Mouse (Mus musculus): ENCODE measurements around the gene Tnfrsf12a. TPM values are rescaled to one million over a fixed set of nuclear protein-coding genes. Genes with fewer than 3 reads are reported as not detected.

Tnfrsf12a gene
- polyA plus RNA-seq, 1 experiment from 2014 or later: 50.9 TPM

DNA sequence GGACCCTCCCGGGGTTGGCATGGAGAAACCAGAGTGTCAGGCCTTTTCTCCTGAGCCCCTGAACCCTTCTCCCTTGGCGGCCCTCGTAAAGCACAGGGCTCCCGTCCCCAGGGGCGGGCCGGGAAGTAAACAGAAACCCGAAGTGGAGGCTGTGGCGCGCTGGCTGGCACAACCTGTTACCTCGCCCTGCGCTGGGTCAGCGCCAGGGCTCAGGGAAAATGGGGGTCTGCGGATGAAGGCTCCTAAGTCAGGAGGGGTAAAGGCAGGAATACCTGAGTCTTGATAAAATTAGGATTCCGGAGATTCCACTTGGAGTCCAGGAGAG, 16.4 kb downstream of the Tnfrsf12a start:
- no peaks in the 10 kb centered on the region for H3K9me3 ChIP-seq (ENCODE audit: control insufficient read depth)
- peak overlapping the region; percentile 45 for H3K9ac ChIP-seq (ENCODE audit: low read depth, low read length)
- ATAC-seq: peak; percentile 49
- H3K4me2 ChIP-seq (replicated peaks; ENCODE audit: low read depth): peak overlapping the region; percentile 80
- peak overlapping the region; percentile 55 for H3K4me3 ChIP-seq (ENCODE audit: low read depth, low read length)
- peaks cover 7% of the 10 kb centered on the region; the same call in 1 of the 2 replicates for H3K36me3 ChIP-seq (ENCODE audit: control insufficient read depth, insufficient read depth)
- no peak overlapping the region for H3K27ac ChIP-seq (ENCODE audit: low read depth, low read length)
- 4% methylated on average over 14 of the region's 14 CpGs for WGBS
- no peak for TF ChIP-seq CTCF (IDR thresholded peaks at IDR 0.05; ENCODE audit: low read depth)
- H3K27me3 ChIP-seq (replicated peaks; ENCODE audit: control insufficient read depth, insufficient read depth, low read length): peaks cover 4% of the 10 kb centered on the region; the same call in 1 of the 2 replicates
- H3K4me1 ChIP-seq (replicated peaks; ENCODE audit: control insufficient read depth, insufficient read depth, low read length): no peaks in the 10 kb centered on the region

- peak; percentile 94 for TF ChIP-seq CTCF (IDR thresholded peaks at IDR 0.05; ENCODE audit: low read depth)
- Histone ChIP-seq H3K27ac (ENCODE audit: low read depth, low read length) (no peak within 1 kb of the TSS), H3K9ac (ENCODE audit: low read depth, low read length) (peak within 1 kb of the TSS; percentile 45), H3K4me3 (ENCODE audit: low read depth, low read length) (peak within 1 kb of the TSS; percentile 55), H3K27me3 (replicated peaks; ENCODE audit: control insufficient read depth, insufficient read depth, low read length) (peaks cover 4% of the 10 kb centered on the region; the same call in 1 of the 2 replicates), H3K36me3 (ENCODE audit: control insufficient read depth, insufficient read depth) (peaks cover 1% of the 10 kb centered on the region; the same call in 1 of the 2 replicates), H3K9me3 (ENCODE audit: control insufficient read depth) (no peaks in the 10 kb centered on the region), H3K4me1 (replicated peaks; ENCODE audit: control insufficient read depth, insufficient read depth, low read length) (no peaks in the 10 kb centered on the region), H3K4me2 (replicated peaks; ENCODE audit: low read depth) (peak within 1 kb of the TSS; percentile 80)
- peak; percentile 70 for ATAC-seq
- 3% methylated on average over 27 of the region's 27 CpGs for WGBS
Measured at GRCm38 (mm10) chr17:23660117-23660875, 17.0 kb downstream of the Tnfrsf12a start, which contains the start of gene Bicdl2. Gene Bicdl2 (plus strand): TSS chr17:23660506.

GRCm38 (mm10) chr17:23658450-23658849, 18.8 kb downstream of the Tnfrsf12a start:
- no peaks in the 10 kb centered on the region for H3K4me1 ChIP-seq (replicated peaks; ENCODE audit: control insufficient read depth, insufficient read depth, low read length)
- no peak overlapping the region for H3K9ac ChIP-seq (ENCODE audit: low read depth, low read length)
- H3K9me3 ChIP-seq (ENCODE audit: control insufficient read depth): no peaks in the 10 kb centered on the region
- no peak overlapping the region for H3K4me3 ChIP-seq (ENCODE audit: low read depth, low read length)
- peaks cover 4% of the 10 kb centered on the region; the same call in 1 of the 2 replicates for H3K27me3 ChIP-seq (replicated peaks; ENCODE audit: control insufficient read depth, insufficient read depth, low read length)
- no peak overlapping the region for H3K4me2 ChIP-seq (replicated peaks; ENCODE audit: low read depth)
- no peak for TF ChIP-seq CTCF (IDR thresholded peaks at IDR 0.05; ENCODE audit: low read depth)
- no peak for ATAC-seq
- no peak overlapping the region for H3K27ac ChIP-seq (ENCODE audit: low read depth, low read length)
- no peaks in the 10 kb centered on the region for H3K36me3 ChIP-seq (ENCODE audit: control insufficient read depth, insufficient read depth)
- WGBS: 91% methylated on average over 3 of the region's 3 CpGs

GRCm38 (mm10) chr17:23654410-23654809, 22.9 kb downstream of the Tnfrsf12a start:
- Histone ChIP-seq H3K4me1 (replicated peaks; ENCODE audit: control insufficient read depth, insufficient read depth, low read length) (no peaks in the 10 kb centered on the region), H3K27me3 (replicated peaks; ENCODE audit: control insufficient read depth, insufficient read depth, low read length) (no peaks in the 10 kb centered on the region), H3K27ac (ENCODE audit: low read depth, low read length) (no peak overlapping the region), H3K4me2 (replicated peaks; ENCODE audit: low read depth) (no peak overlapping the region), H3K9me3 (ENCODE audit: control insufficient read depth) (no peaks in the 10 kb centered on the region), H3K4me3 (ENCODE audit: low read depth, low read length) (no peak overlapping the region), H3K9ac (ENCODE audit: low read depth, low read length) (no peak overlapping the region), H3K36me3 (ENCODE audit: control insufficient read depth, insufficient read depth) (no peaks in the 10 kb centered on the region)
- TF ChIP-seq CTCF (IDR thresholded peaks at IDR 0.05; ENCODE audit: low read depth): no peak
- ATAC-seq: no peak
- 64% methylated on average over 2 of the region's 2 CpGs for WGBS

GRCm38 (mm10) chr17:23654001-23654400, 23.3 kb downstream of the Tnfrsf12a start:
- no peaks in the 10 kb centered on the region for H3K36me3 ChIP-seq (ENCODE audit: control insufficient read depth, insufficient read depth)
- no peaks in the 10 kb centered on the region for H3K27me3 ChIP-seq (replicated peaks; ENCODE audit: control insufficient read depth, insufficient read depth, low read length)
- H3K27ac ChIP-seq (ENCODE audit: low read depth, low read length): no peak overlapping the region
- H3K4me3 ChIP-seq (ENCODE audit: low read depth, low read length): no peak overlapping the region
- TF ChIP-seq CTCF (IDR thresholded peaks at IDR 0.05; ENCODE audit: low read depth): no peak
- no peaks in the 10 kb centered on the region for H3K4me1 ChIP-seq (replicated peaks; ENCODE audit: control insufficient read depth, insufficient read depth, low read length)
- 38% methylated on average over 6 of the region's 6 CpGs for WGBS
- H3K9ac ChIP-seq (ENCODE audit: low read depth, low read length): no peak overlapping the region
- H3K9me3 ChIP-seq (ENCODE audit: control insufficient read depth): no peaks in the 10 kb centered on the region
- no peak for ATAC-seq
- no peak overlapping the region for H3K4me2 ChIP-seq (replicated peaks; ENCODE audit: low read depth)

- no peak for ATAC-seq
Measured at GRCm38 (mm10) chr17:23653324-23653723, 23.9 kb downstream of the Tnfrsf12a start.

More at GRCm38 (mm10) chr17:23653324-23653723, 23.9 kb downstream of the Tnfrsf12a start:
- H3K36me3 ChIP-seq (ENCODE audit: control insufficient read depth, insufficient read depth): no peaks in the 10 kb centered on the region
- TF ChIP-seq CTCF (IDR thresholded peaks at IDR 0.05; ENCODE audit: low read depth): 0 out of 2 replicates have a peak, but pooled peaks have one; percentile 13
- H3K4me1 ChIP-seq (replicated peaks; ENCODE audit: control insufficient read depth, insufficient read depth, low read length): no peaks in the 10 kb centered on the region
- H3K9ac ChIP-seq (ENCODE audit: low read depth, low read length): no peak overlapping the region
- H3K27ac ChIP-seq (ENCODE audit: low read depth, low read length): no peak overlapping the region
- H3K9me3 ChIP-seq (ENCODE audit: control insufficient read depth): no peaks in the 10 kb centered on the region
- H3K27me3 ChIP-seq (replicated peaks; ENCODE audit: control insufficient read depth, insufficient read depth, low read length): no peaks in the 10 kb centered on the region
- no peak overlapping the region for H3K4me3 ChIP-seq (ENCODE audit: low read depth, low read length)
- H3K4me2 ChIP-seq (replicated peaks; ENCODE audit: low read depth): no peak overlapping the region
- WGBS: 73% methylated on average over 2 of the region's 2 CpGs

All from intestine, postnatal 0 days (tissue).